Mouse (Mus musculus) lung, postnatal 25 days (tissue): ENCODE measurements at regions not wholly inside any gene's neighbourhood (a gene's known extent, or its start where the extent isn't known, plus 50 kb on each side); places are given as distances from the start of the nearest gene placed in this dataset.

ENCODE experiments used
- DNase-seq: peaks from one replicate; pipeline ENCODE4 v3.0.0; 2022; ENCODE audit warnings: low spot score

GRCm38 (mm10) chr12:5552607-5553006 is 177.1 kb upstream of the Klhl29 start:
- no peak for DNase-seq

- DNase-seq, result no peak
Observed at GRCm38 (mm10) chr12:5551901-5552300, 176.4 kb upstream of the Klhl29 start.

- no peak for DNase-seq
Observed at GRCm38 (mm10) chr12:5549796-5550195, 174.3 kb upstream of the Klhl29 start.

GRCm38 (mm10) chr12:5547698-5548097 is 172.2 kb upstream of the Klhl29 start:
- no peak for DNase-seq

GRCm38 (mm10) chr12:5542701-5543100 is 167.2 kb upstream of the Klhl29 start:
- no peak for DNase-seq

GRCm38 (mm10) chr12:5496299-5496698 is 120.8 kb upstream of the Klhl29 start:
- no peak for DNase-seq

- peak; percentile 1 for DNase-seq
Observed at GRCm38 (mm10) chr12:5494657-5495512, 119.4 kb upstream of the Klhl29 start.

- DNase-seq, result no peak
Observed at GRCm38 (mm10) chr12:5464250-5464899, 88.9 kb upstream of the Klhl29 start.

- DNase-seq, result no peak
Observed at GRCm38 (mm10) chr12:5453157-5453556, 77.7 kb upstream of the Klhl29 start.

- no peak for DNase-seq
Observed at GRCm38 (mm10) chr12:5443730-5444129, 68.2 kb upstream of the Klhl29 start.

- no peak for DNase-seq
Observed at GRCm38 (mm10) chr12:5443091-5443531, 67.6 kb upstream of the Klhl29 start.

GRCm38 (mm10) chr12:5442679-5443078 is 67.2 kb upstream of the Klhl29 start:
- no peak for DNase-seq

GRCm38 (mm10) chr12:5440482-5440881 is 65.0 kb upstream of the Klhl29 start:
- DNase-seq, result no peak

- no peak for DNase-seq
Observed at GRCm38 (mm10) chr12:5435876-5436275, 60.4 kb upstream of the Klhl29 start.

GRCm38 (mm10) chr12:5434060-5434459 is 58.6 kb upstream of the Klhl29 start:
- no peak for DNase-seq

GRCm38 (mm10) chr12:5432688-5433087 is 57.2 kb upstream of the Klhl29 start:
- DNase-seq, result no peak

GRCm38 (mm10) chr12:5428733-5429132 is 53.3 kb upstream of the Klhl29 start:
- DNase-seq, result no peak
